Mouse (Mus musculus): ENCODE data around the gene St3gal4. TPM values are rescaled to one million over a fixed set of nuclear protein-coding genes. Genes with fewer than 3 reads are reported as not detected.

The St3gal4 gene
- polyA plus RNA-seq, 1 experiment: 11.6 TPM

DNA sequence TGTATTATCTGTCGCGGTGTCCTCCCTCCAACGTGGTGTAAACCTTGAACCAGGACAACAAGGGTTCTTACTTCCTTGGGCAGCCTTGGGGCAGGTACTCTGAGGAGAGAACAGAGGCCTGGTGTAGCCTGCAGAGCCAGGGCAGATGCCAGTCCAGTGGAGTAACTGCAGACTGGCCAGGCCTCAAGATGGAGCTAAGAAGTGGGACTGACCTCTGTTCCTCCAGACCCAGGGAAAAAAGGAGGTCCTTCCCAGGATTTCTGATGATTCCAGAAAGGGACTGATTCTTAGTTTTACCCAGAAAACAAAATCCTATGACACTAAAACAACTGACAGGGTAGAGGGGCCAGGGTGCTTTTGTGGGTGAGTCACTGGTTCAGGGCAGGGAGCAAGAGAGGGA lies 4.8 kb downstream of the St3gal4 start:
- DNase-seq (ENCODE audit: low read depth in 1 of 2, low spot score in 2 of 2): no peak
- 77% methylated on average over 3 of the region's 3 CpGs for WGBS
- H3K4me1 ChIP-seq (ENCODE audit: control insufficient read depth, insufficient read depth, insufficient read length): peaks cover 5% of the 10 kb centered on the region; the same call in 1 of the 2 replicates
- no peaks in the 10 kb centered on the region for H3K27me3 ChIP-seq (ENCODE audit: control insufficient read depth, insufficient read depth, low read length)
- no peak overlapping the region for H3K4me3 ChIP-seq (ENCODE audit: extremely low read depth, insufficient read depth, insufficient read length)
- H3K27ac ChIP-seq (ENCODE audit: insufficient read depth, low read length): no peak overlapping the region
- no peaks in the 10 kb centered on the region for H3K36me3 ChIP-seq (ENCODE audit: control insufficient read depth, insufficient read depth, low read length)
- no peak for TF ChIP-seq CTCF (IDR thresholded peaks at IDR 0.05; ENCODE audit: extremely low read depth, insufficient read depth, insufficient read length, insufficient replicate concordance)
- no peak for TF ChIP-seq POLR2A (IDR thresholded peaks at IDR 0.05; ENCODE audit: low read depth, low read length)

DNA sequence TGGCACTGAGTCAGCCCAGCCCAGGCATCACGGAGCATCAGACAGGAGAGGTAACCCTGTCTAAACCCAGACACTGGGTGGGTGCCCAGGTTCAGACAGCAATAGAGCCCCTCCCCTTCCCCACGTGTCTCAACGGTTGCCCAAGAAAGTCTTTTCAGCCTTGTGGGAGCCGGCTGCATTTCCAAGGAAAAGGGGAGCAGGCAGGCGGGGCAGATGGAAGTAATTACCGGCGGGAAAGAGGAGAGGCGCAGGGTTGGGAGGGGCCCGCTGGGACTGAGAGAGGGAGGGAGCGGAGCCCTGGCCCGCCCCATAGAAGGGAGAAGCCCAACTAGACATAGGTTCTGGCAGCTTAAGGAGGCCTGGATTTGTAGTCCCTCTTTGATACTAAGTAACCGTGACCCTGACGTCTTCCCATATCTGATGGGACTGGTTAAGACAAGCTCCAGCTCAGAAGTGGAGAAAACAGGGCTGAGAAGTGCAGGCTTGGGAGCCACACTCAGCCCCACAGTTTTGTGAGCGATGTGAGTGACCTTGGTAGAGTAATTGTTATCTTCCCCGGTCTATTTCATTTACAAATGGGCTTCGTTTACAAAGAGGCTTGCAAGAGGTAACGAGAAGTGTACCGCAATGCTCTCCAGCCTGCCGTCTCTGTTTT lies 7.0 kb downstream of the St3gal4 start:
- H3K27me3 ChIP-seq (ENCODE audit: control insufficient read depth, insufficient read depth, low read length): no peaks in the 10 kb centered on the region
- WGBS: 84% methylated on average over 19 of the region's 19 CpGs
- no peak overlapping the region for H3K27ac ChIP-seq (ENCODE audit: insufficient read depth, low read length)
- H3K4me3 ChIP-seq (ENCODE audit: extremely low read depth, insufficient read depth, insufficient read length): no peak overlapping the region
- DNase-seq (ENCODE audit: low read depth in 1 of 2, low spot score in 2 of 2): no peak
- TF ChIP-seq POLR2A (IDR thresholded peaks at IDR 0.05; ENCODE audit: low read depth, low read length) (no peak), CTCF (IDR thresholded peaks at IDR 0.05; ENCODE audit: extremely low read depth, insufficient read depth, insufficient read length, insufficient replicate concordance) (no peak)
- H3K36me3 ChIP-seq (ENCODE audit: control insufficient read depth, insufficient read depth, low read length): no peaks in the 10 kb centered on the region
- H3K4me1 ChIP-seq (ENCODE audit: control insufficient read depth, insufficient read depth, insufficient read length): peaks cover 9% of the 10 kb centered on the region; the same call in 1 of the 2 replicates

DNA sequence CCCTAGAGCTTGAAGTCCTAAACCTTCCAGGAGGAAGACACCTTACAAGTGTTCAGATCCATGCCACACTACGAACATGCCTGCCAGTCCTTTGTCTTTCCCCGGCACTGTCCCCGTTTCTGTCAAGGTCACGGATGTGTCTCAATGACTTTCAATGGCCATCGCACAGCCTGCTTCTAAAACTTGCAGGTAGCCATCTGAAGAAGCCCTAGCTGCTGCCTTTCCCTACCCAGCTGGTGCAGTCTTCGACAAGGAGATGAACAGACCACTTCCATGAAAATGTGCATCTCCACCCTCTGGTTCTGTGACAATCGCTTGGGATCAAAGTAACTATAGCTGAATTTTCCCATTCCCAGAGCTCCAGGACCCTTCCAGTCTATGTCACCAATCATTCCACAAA lies 7.6 kb downstream of the St3gal4 start:
- Histone ChIP-seq H3K4me1 (ENCODE audit: control insufficient read depth, insufficient read depth, insufficient read length) (peaks cover 9% of the 10 kb centered on the region; the same call in 1 of the 2 replicates), H3K36me3 (ENCODE audit: control insufficient read depth, insufficient read depth, low read length) (no peaks in the 10 kb centered on the region), H3K27me3 (ENCODE audit: control insufficient read depth, insufficient read depth, low read length) (no peaks in the 10 kb centered on the region), H3K27ac (ENCODE audit: insufficient read depth, low read length) (no peak overlapping the region), H3K4me3 (ENCODE audit: extremely low read depth, insufficient read depth, insufficient read length) (no peak overlapping the region)
- TF ChIP-seq CTCF (IDR thresholded peaks at IDR 0.05; ENCODE audit: extremely low read depth, insufficient read depth, insufficient read length, insufficient replicate concordance) (no peak), POLR2A (IDR thresholded peaks at IDR 0.05; ENCODE audit: low read depth, low read length) (no peak)
- WGBS: 93% methylated on average over 7 of the region's 7 CpGs
- no peak for DNase-seq (ENCODE audit: low read depth in 1 of 2, low spot score in 2 of 2)

DNA sequence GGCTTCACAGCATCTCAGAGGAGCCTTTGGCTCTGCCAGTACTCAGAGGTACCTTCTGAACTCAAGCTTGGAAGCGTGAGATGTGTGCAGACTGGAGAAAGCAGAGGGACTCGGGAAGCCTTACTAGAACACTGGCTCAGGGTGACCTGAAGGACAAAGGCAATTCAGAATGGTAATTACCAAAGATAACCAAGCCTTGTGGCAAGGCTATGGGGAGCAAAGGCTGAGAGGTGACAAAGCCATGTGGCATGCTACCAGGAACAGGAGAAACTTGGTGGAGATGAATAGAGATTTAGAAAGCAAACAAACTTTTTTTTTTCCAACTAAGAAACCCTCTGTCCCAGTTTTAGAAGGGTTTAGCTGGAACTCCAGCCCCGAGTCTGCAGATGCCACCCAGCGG lies 8.5 kb downstream of the St3gal4 start:
- Histone ChIP-seq H3K27ac (ENCODE audit: insufficient read depth, low read length) (no peak overlapping the region), H3K27me3 (ENCODE audit: control insufficient read depth, insufficient read depth, low read length) (no peaks in the 10 kb centered on the region), H3K36me3 (ENCODE audit: control insufficient read depth, insufficient read depth, low read length) (no peaks in the 10 kb centered on the region), H3K4me1 (ENCODE audit: control insufficient read depth, insufficient read depth, insufficient read length) (peaks cover 14% of the 10 kb centered on the region; the same call in 1 of the 2 replicates), H3K4me3 (ENCODE audit: extremely low read depth, insufficient read depth, insufficient read length) (no peak overlapping the region)
- no peak for DNase-seq (ENCODE audit: low read depth in 1 of 2, low spot score in 2 of 2)
- TF ChIP-seq CTCF (IDR thresholded peaks at IDR 0.05; ENCODE audit: extremely low read depth, insufficient read depth, insufficient read length, insufficient replicate concordance) (no peak), POLR2A (IDR thresholded peaks at IDR 0.05; ENCODE audit: low read depth, low read length) (no peak)
- 90% methylated on average over 4 of the region's 4 CpGs for WGBS

GRCm38 (mm10) chr9:35110051-35110450 lies 9.0 kb downstream of the St3gal4 start:
- no peak overlapping the region for H3K4me3 ChIP-seq (ENCODE audit: extremely low read depth, insufficient read depth, insufficient read length)
- no peak overlapping the region for H3K27ac ChIP-seq (ENCODE audit: insufficient read depth, low read length)
- WGBS: 71% methylated on average over 5 of the region's 5 CpGs

GRCm38 (mm10) chr9:35108916-35109315 lies 10.2 kb downstream of the St3gal4 start:
- Histone ChIP-seq H3K27me3 (ENCODE audit: control insufficient read depth, insufficient read depth, low read length) (no peaks in the 10 kb centered on the region), H3K36me3 (ENCODE audit: control insufficient read depth, insufficient read depth, low read length) (no peaks in the 10 kb centered on the region), H3K4me1 (ENCODE audit: control insufficient read depth, insufficient read depth, insufficient read length) (peaks cover 12% of the 10 kb centered on the region; the same call in 1 of the 2 replicates), H3K27ac (ENCODE audit: insufficient read depth, low read length) (no peak overlapping the region), H3K4me3 (ENCODE audit: extremely low read depth, insufficient read depth, insufficient read length) (no peak overlapping the region)
- 74% methylated on average over 5 of the region's 5 CpGs for WGBS
- TF ChIP-seq POLR2A (IDR thresholded peaks at IDR 0.05; ENCODE audit: low read depth, low read length) (no peak), CTCF (IDR thresholded peaks at IDR 0.05; ENCODE audit: extremely low read depth, insufficient read depth, insufficient read length, insufficient replicate concordance) (no peak)
- DNase-seq (ENCODE audit: low read depth in 1 of 2, low spot score in 2 of 2): no peak

More at GRCm38 (mm10) chr9:35110051-35110450, 9.0 kb downstream of the St3gal4 start:
- H3K4me1 ChIP-seq (ENCODE audit: control insufficient read depth, insufficient read depth, insufficient read length): peaks cover 14% of the 10 kb centered on the region; the same call in 1 of the 2 replicates
- DNase-seq (ENCODE audit: low read depth in 1 of 2, low spot score in 2 of 2): no peak
- TF ChIP-seq POLR2A (IDR thresholded peaks at IDR 0.05; ENCODE audit: low read depth, low read length) (no peak), CTCF (IDR thresholded peaks at IDR 0.05; ENCODE audit: extremely low read depth, insufficient read depth, insufficient read length, insufficient replicate concordance) (no peak)
- H3K36me3 ChIP-seq (ENCODE audit: control insufficient read depth, insufficient read depth, low read length): no peaks in the 10 kb centered on the region
- no peaks in the 10 kb centered on the region for H3K27me3 ChIP-seq (ENCODE audit: control insufficient read depth, insufficient read depth, low read length)

GRCm38 (mm10) chr9:35108066-35108465 lies 11.0 kb downstream of the St3gal4 start:
- no peak overlapping the region for H3K27ac ChIP-seq (ENCODE audit: insufficient read depth, low read length)
- no peak overlapping the region for H3K4me3 ChIP-seq (ENCODE audit: extremely low read depth, insufficient read depth, insufficient read length)
- DNase-seq (ENCODE audit: low read depth in 1 of 2, low spot score in 2 of 2): no peak
- H3K4me1 ChIP-seq (ENCODE audit: control insufficient read depth, insufficient read depth, insufficient read length): peaks cover 16% of the 10 kb centered on the region
- 90% methylated on average over 3 of the region's 3 CpGs for WGBS
- H3K36me3 ChIP-seq (ENCODE audit: control insufficient read depth, insufficient read depth, low read length): no peaks in the 10 kb centered on the region
- TF ChIP-seq CTCF (IDR thresholded peaks at IDR 0.05; ENCODE audit: extremely low read depth, insufficient read depth, insufficient read length, insufficient replicate concordance) (no peak), POLR2A (IDR thresholded peaks at IDR 0.05; ENCODE audit: low read depth, low read length) (no peak)
- H3K27me3 ChIP-seq (ENCODE audit: control insufficient read depth, insufficient read depth, low read length): no peaks in the 10 kb centered on the region
